Mouse (Mus musculus) heart, adult 2 months (tissue): ENCODE data around the gene Vmn2r12. TPM values are rescaled to one million over a fixed set of nuclear protein-coding genes. Genes with fewer than 3 reads are reported as not detected.
"Not testable (repeated sequence)": the region's sequence is repeated elsewhere in the genome, so short reads cannot be mapped to it uniquely, and the experiment has no call there.

Experiments
- DNase-seq, 2 experiments: peaks; one replicate each; pipeline ENCODE4 v3.0.0; 2021
- H3K27ac ChIP-seq: fragments of 200-600 bp; 2 replicates; pipeline ENCODE4 v1.8.1; 2022
- H3K27me3 ChIP-seq: fragments of 200-500 bp; 2 replicates; pipeline ENCODE4 v1.6.1; 2012; ENCODE audit warnings: mild to moderate bottlenecking, low read length, inconsistent platforms, mixed read lengths; ENCODE audit not compliant: control insufficient read depth, insufficient read depth
- H3K36me3 ChIP-seq: fragments of 200-500 bp; 2 replicates; pipeline ENCODE4 v1.6.1; 2012; ENCODE audit warnings: low read length, inconsistent platforms; ENCODE audit not compliant: control insufficient read depth, insufficient read depth
- H3K4me1 ChIP-seq: fragments of 200-500 bp; 2 replicates; pipeline ENCODE4 v1.6.1; 2011; ENCODE audit warnings: low read length; ENCODE audit not compliant: control insufficient read depth, insufficient read depth
- H3K4me3 ChIP-seq: fragments of 200-600 bp; 2 replicates; pipeline ENCODE4 v1.8.1; 2022
- H3K79me2 ChIP-seq: fragments of 200-500 bp; replicated peaks from 2 replicates; pipeline ENCODE4 v1.6.1; 2012; ENCODE audit warnings: mild to moderate bottlenecking, inconsistent platforms, low read length, moderate library complexity, mixed read lengths; ENCODE audit not compliant: control insufficient read depth, insufficient read depth
- H3K9ac ChIP-seq: fragments of 200-500 bp; 2 replicates; pipeline ENCODE4 v1.6.1; 2012; ENCODE audit warnings: low read depth, mild to moderate bottlenecking, control low read depth, inconsistent platforms, low read length, mixed read lengths
- CTCF ChIP-seq: fragments of 200-600 bp; IDR thresholded peaks from 2 replicates; pipeline ENCODE4 v1.8.1; 2022; ENCODE audit warnings: antibody characterized with exemption, mild to moderate bottlenecking, moderate library complexity
- EP300 ChIP-seq: fragments of 200-500 bp; IDR thresholded peaks from 2 replicates; pipeline ENCODE4 v1.6.1; 2011; ENCODE audit warnings: low read depth, low read length, control low read depth; ENCODE audit not compliant: insufficient read depth
- POLR2A ChIP-seq: fragments of 200-500 bp; IDR thresholded peaks from 2 replicates; pipeline ENCODE4 v1.6.1; 2011; ENCODE audit warnings: mild to moderate bottlenecking, low read depth, low read length, control low read depth; ENCODE audit not compliant: insufficient read depth
- WGBS: fragments of 180-500 bp; shearing (Covaris S2); methylation state at CpG from one replicate; pipeline ENCODE4 v1.1.7; 2018; 5-methylcytosine and 5-hydroxymethylcytosine counted together
- intact Hi-C: fragments of 180-260 bp; cut with DNase I; formaldehyde crosslinking; loops from one replicate; pipeline ENCODE4 v1.15.1; 2025
- long read RNA-seq: library from polyadenylated mRNA; stranded (forward); transcript quantifications from one replicate; pipeline ENCODE4 v2.0.0, GENCODE M21; 2021
- polyA plus RNA-seq: library from polyadenylated mRNA; depleted of rRNA; stranded (reverse); fragments of >200 nt; gene quantifications from 2 replicates; pipeline ENCODE4 v1.2.3, GENCODE M21; 2012; rRNA removed
- total RNA-seq, 2 experiments: library from RNA; stranded (reverse); gene quantifications; 2 replicates each; pipeline ENCODE4 v1.2.3; 2021

The Vmn2r12 gene
- total RNA-seq (not detected), polyA plus RNA-seq (not detected in 2 replicates)
- long read RNA-seq, result 0 reads

- H3K4me1 ChIP-seq, DNase-seq, H3K9ac ChIP-seq, H3K79me2 ChIP-seq, H3K4me3 ChIP-seq, H3K36me3 ChIP-seq, H3K27me3 ChIP-seq, H3K27ac ChIP-seq, intact Hi-C loops: not testable (repeated sequence)
- WGBS, result 70% methylated on average over 5 of the region's 5 CpGs
Measured at GRCm38 (mm10) chr5:109097850-109098249, at the start of gene Vmn2r12. TSS of gene Vmn2r12 (minus strand) at chr5:109097950.

DNA sequence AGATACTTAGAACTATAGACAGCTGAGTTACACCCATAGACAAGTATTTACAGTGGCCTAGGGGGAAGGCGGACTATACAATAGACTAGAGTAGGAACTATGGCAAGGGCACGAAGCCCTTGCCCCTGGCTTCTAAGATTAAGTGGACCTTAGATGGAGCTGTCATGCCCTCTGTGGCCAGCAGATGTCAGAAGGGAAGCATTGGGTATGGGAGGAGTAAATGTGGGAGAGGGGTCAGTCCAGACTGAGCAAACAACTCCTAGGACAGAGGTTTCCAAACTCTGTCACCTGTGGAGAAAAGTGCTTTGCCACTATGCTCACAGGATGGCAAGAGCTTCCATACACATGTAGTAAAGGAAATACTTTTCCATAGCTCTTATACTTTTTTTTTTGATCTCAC is 41.8 kb upstream of the Vmn2r12 start:
- no peaks in the 10 kb centered on the region for H3K4me1 ChIP-seq
- H3K36me3 ChIP-seq, result no peaks in the 10 kb centered on the region
- no peak overlapping the region for H3K4me3 ChIP-seq
- H3K9ac ChIP-seq, result no peak overlapping the region
- no peaks in the 10 kb centered on the region for H3K27me3 ChIP-seq
- no peaks in the 10 kb centered on the region for H3K79me2 ChIP-seq
- TF ChIP-seq POLR2A, result no peak
- TF ChIP-seq EP300, result no peak
- TF ChIP-seq CTCF, result 0 out of 2 replicates have a peak, but pooled peaks have one; percentile 8
- H3K27ac ChIP-seq, result no peak overlapping the region
- DNase-seq, result no peak
- intact Hi-C loops, result no loop called here
- WGBS, result 66% methylated on average over 2 of the region's 2 CpGs

- Histone ChIP-seq H3K79me2 (no peaks in the 10 kb centered on the region), H3K4me3 (no peak overlapping the region), H3K4me1 (no peaks in the 10 kb centered on the region), H3K36me3 (no peaks in the 10 kb centered on the region), H3K27me3 (no peaks in the 10 kb centered on the region), H3K9ac (no peak overlapping the region), H3K27ac (no peak overlapping the region)
- intact Hi-C loops, result no loop called here
- DNase-seq, result no peak
- no peak for TF ChIP-seq EP300
- TF ChIP-seq POLR2A, result no peak
- TF ChIP-seq CTCF, result no peak
- 63% methylated on average over 2 of the region's 2 CpGs for WGBS
Measured at GRCm38 (mm10) chr5:109136731-109137130, 39.0 kb upstream of the Vmn2r12 start.

- H3K9ac ChIP-seq, H3K36me3 ChIP-seq, H3K27me3 ChIP-seq, intact Hi-C loops, H3K4me1 ChIP-seq, H3K27ac ChIP-seq, H3K79me2 ChIP-seq, DNase-seq, H3K4me3 ChIP-seq: not testable (repeated sequence)
- 64% methylated on average over 3 of the region's 3 CpGs for WGBS
Measured at GRCm38 (mm10) chr5:109096482-109096881, 1.3 kb downstream of the Vmn2r12 start.

GRCm38 (mm10) chr5:109072016-109072415 is 25.7 kb downstream of the Vmn2r12 start:
- H3K36me3 ChIP-seq, H3K27ac ChIP-seq, intact Hi-C loops, H3K9ac ChIP-seq, H3K79me2 ChIP-seq, H3K4me1 ChIP-seq, DNase-seq, H3K27me3 ChIP-seq, H3K4me3 ChIP-seq: not testable (repeated sequence)
- WGBS, result 44% methylated on average over 4 of the region's 4 CpGs

- H3K4me3 ChIP-seq, DNase-seq, H3K79me2 ChIP-seq, intact Hi-C loops, H3K4me1 ChIP-seq, H3K27me3 ChIP-seq, H3K36me3 ChIP-seq, H3K9ac ChIP-seq, H3K27ac ChIP-seq: not testable (repeated sequence)
- 77% methylated on average over 3 of the region's 3 CpGs for WGBS
Measured at GRCm38 (mm10) chr5:109059469-109059868, 38.3 kb downstream of the Vmn2r12 start, which contains the start of gene Vmn2r11. TSS of gene Vmn2r11 (minus strand) at chr5:109059569.

- no peak for DNase-seq
- intact Hi-C loops, result no loop called here
- Histone ChIP-seq H3K4me3 (no peak overlapping the region), H3K27ac (no peak overlapping the region), H3K9ac (no peak overlapping the region), H3K79me2 (no peaks in the 10 kb centered on the region), H3K36me3 (no peaks in the 10 kb centered on the region), H3K27me3 (no peaks in the 10 kb centered on the region), H3K4me1 (no peaks in the 10 kb centered on the region)
- 40% methylated on average over 1 of the region's 1 CpGs for WGBS
- TF ChIP-seq EP300 (no peak), POLR2A (no peak), CTCF (no peak)
Measured at GRCm38 (mm10) chr5:109055286-109055685, 42.5 kb downstream of the Vmn2r12 start.

Other genes starting within 250 kb of the Vmn2r12 start
- gene Vmn2r9, start 245.3 kb downstream of the Vmn2r12 start, total RNA-seq, result not detected
- not detected in 2 replicates for gene Vmn2r9, start 245.3 kb downstream of the Vmn2r12 start, polyA plus RNA-seq
- gene Vmn2r10, start 91.4 kb downstream of the Vmn2r12 start, total RNA-seq, result not detected
- not detected in 2 replicates for gene Vmn2r10, start 91.4 kb downstream of the Vmn2r12 start, polyA plus RNA-seq
- gene Vmn2r11, start 38.4 kb downstream of the Vmn2r12 start, total RNA-seq, result not detected
- not detected in 2 replicates for gene Vmn2r11, start 38.4 kb downstream of the Vmn2r12 start, polyA plus RNA-seq
- gene Vmn2r13, start 94.2 kb upstream of the Vmn2r12 start, total RNA-seq, result not detected
- gene Vmn2r13, start 94.2 kb upstream of the Vmn2r12 start, polyA plus RNA-seq, result not detected in 2 replicates
- gene Vmn2r14, start 126.8 kb upstream of the Vmn2r12 start, total RNA-seq, result not detected
- not detected in 2 replicates for gene Vmn2r14, start 126.8 kb upstream of the Vmn2r12 start, polyA plus RNA-seq
- not detected for gene Vmn2r15, start 199.7 kb upstream of the Vmn2r12 start, total RNA-seq
- gene Vmn2r15, start 199.7 kb upstream of the Vmn2r12 start, polyA plus RNA-seq, result not detected in 2 replicates
- gene Vmn2r16, start 232.2 kb upstream of the Vmn2r12 start, total RNA-seq, result not detected
- not detected in 2 replicates for gene Vmn2r16, start 232.2 kb upstream of the Vmn2r12 start, polyA plus RNA-seq